Mouse (Mus musculus): ENCODE measurements around the gene Ispd. TPM values are rescaled to one million over a fixed set of nuclear protein-coding genes. Genes with fewer than 3 reads are reported as not detected.

The Ispd gene
- polyA plus RNA-seq, 1 experiment from 2014 or later = 16.7 TPM

GRCm38 (mm10) chr12:36436956-36437355 lies 55.7 kb downstream of the Ispd start:
- no peak for ATAC-seq (ENCODE audit: low FRiP score, low TSS enrichment)
- Histone ChIP-seq H3K4me1 (ENCODE audit: control insufficient read depth, insufficient read depth, low read length) (no peaks in the 10 kb centered on the region), H3K9ac (ENCODE audit: low read depth, low read length) (no peak overlapping the region), H3K4me3 (ENCODE audit: low read length) (no peak overlapping the region), H3K27ac (ENCODE audit: low read depth, low read length) (no peak overlapping the region), H3K27me3 (ENCODE audit: control insufficient read depth, insufficient read depth, low read length) (no peaks in the 10 kb centered on the region), H3K9me3 (ENCODE audit: control insufficient read depth, low read length) (no peaks in the 10 kb centered on the region), H3K4me2 (replicated peaks; ENCODE audit: low read depth, low read length) (no peak overlapping the region), H3K36me3 (ENCODE audit: control insufficient read depth, insufficient read depth, low read length) (no peaks in the 10 kb centered on the region)
- 74% methylated on average over 5 of the region's 5 CpGs for WGBS

GRCm38 (mm10) chr12:36439396-36439795 lies 58.1 kb downstream of the Ispd start:
- no peak overlapping the region for H3K4me3 ChIP-seq (ENCODE audit: low read length)
- no peak overlapping the region for H3K27ac ChIP-seq (ENCODE audit: low read depth, low read length)
- H3K4me2 ChIP-seq (replicated peaks; ENCODE audit: low read depth, low read length) = no peak overlapping the region
- no peaks in the 10 kb centered on the region for H3K36me3 ChIP-seq (ENCODE audit: control insufficient read depth, insufficient read depth, low read length)
- H3K9me3 ChIP-seq (ENCODE audit: control insufficient read depth, low read length) = no peaks in the 10 kb centered on the region
- no peaks in the 10 kb centered on the region for H3K4me1 ChIP-seq (ENCODE audit: control insufficient read depth, insufficient read depth, low read length)
- ATAC-seq (ENCODE audit: low FRiP score, low TSS enrichment) = no peak
- no peaks in the 10 kb centered on the region for H3K27me3 ChIP-seq (ENCODE audit: control insufficient read depth, insufficient read depth, low read length)
- WGBS = 77% methylated on average over 8 of the region's 8 CpGs
- no peak overlapping the region for H3K9ac ChIP-seq (ENCODE audit: low read depth, low read length)

- Histone ChIP-seq H3K36me3 (ENCODE audit: control insufficient read depth, insufficient read depth, low read length) (no peaks in the 10 kb centered on the region), H3K4me2 (replicated peaks; ENCODE audit: low read depth, low read length) (no peak overlapping the region), H3K9ac (ENCODE audit: low read depth, low read length) (no peak overlapping the region), H3K27ac (ENCODE audit: low read depth, low read length) (no peak overlapping the region), H3K9me3 (ENCODE audit: control insufficient read depth, low read length) (no peaks in the 10 kb centered on the region), H3K4me1 (ENCODE audit: control insufficient read depth, insufficient read depth, low read length) (no peaks in the 10 kb centered on the region), H3K27me3 (ENCODE audit: control insufficient read depth, insufficient read depth, low read length) (no peaks in the 10 kb centered on the region), H3K4me3 (ENCODE audit: low read length) (no peak overlapping the region)
- ATAC-seq (ENCODE audit: low FRiP score, low TSS enrichment) = no peak
- WGBS = 92% methylated on average over 3 of the region's 3 CpGs
Measured at GRCm38 (mm10) chr12:36456002-36456401, 74.8 kb downstream of the Ispd start.

- Histone ChIP-seq H3K27me3 (ENCODE audit: control insufficient read depth, insufficient read depth, low read length) (no peaks in the 10 kb centered on the region), H3K9me3 (ENCODE audit: control insufficient read depth, low read length) (no peaks in the 10 kb centered on the region), H3K36me3 (ENCODE audit: control insufficient read depth, insufficient read depth, low read length) (no peaks in the 10 kb centered on the region), H3K4me3 (ENCODE audit: low read length) (no peak overlapping the region), H3K4me1 (ENCODE audit: control insufficient read depth, insufficient read depth, low read length) (no peaks in the 10 kb centered on the region), H3K4me2 (replicated peaks; ENCODE audit: low read depth, low read length) (no peak overlapping the region), H3K9ac (ENCODE audit: low read depth, low read length) (no peak overlapping the region), H3K27ac (ENCODE audit: low read depth, low read length) (no peak overlapping the region)
- ATAC-seq (ENCODE audit: low FRiP score, low TSS enrichment) = no peak
- WGBS = 65% methylated on average over 2 of the region's 2 CpGs
Measured at GRCm38 (mm10) chr12:36457726-36458125, 76.5 kb downstream of the Ispd start.

GRCm38 (mm10) chr12:36468325-36469044 lies 87.2 kb downstream of the Ispd start:
- Histone ChIP-seq H3K9ac (ENCODE audit: low read depth, low read length) (no peak overlapping the region), H3K9me3 (ENCODE audit: control insufficient read depth, low read length) (no peaks in the 10 kb centered on the region), H3K4me2 (replicated peaks; ENCODE audit: low read depth, low read length) (no peak overlapping the region), H3K4me1 (ENCODE audit: control insufficient read depth, insufficient read depth, low read length) (no peaks in the 10 kb centered on the region), H3K4me3 (ENCODE audit: low read length) (no peak overlapping the region), H3K27me3 (ENCODE audit: control insufficient read depth, insufficient read depth, low read length) (no peaks in the 10 kb centered on the region), H3K36me3 (ENCODE audit: control insufficient read depth, insufficient read depth, low read length) (no peaks in the 10 kb centered on the region), H3K27ac (ENCODE audit: low read depth, low read length) (no peak overlapping the region)
- no peak for ATAC-seq (ENCODE audit: low FRiP score, low TSS enrichment)
- WGBS = 90% methylated on average over 6 of the region's 6 CpGs

GRCm38 (mm10) chr12:36471411-36471810 lies 90.2 kb downstream of the Ispd start:
- 83% methylated on average over 4 of the region's 4 CpGs for WGBS
- H3K9me3 ChIP-seq (ENCODE audit: control insufficient read depth, low read length) = no peaks in the 10 kb centered on the region
- peaks cover under 1% of the 10 kb centered on the region; the same call in 1 of the 2 replicates for H3K4me1 ChIP-seq (ENCODE audit: control insufficient read depth, insufficient read depth, low read length)
- no peak overlapping the region for H3K27ac ChIP-seq (ENCODE audit: low read depth, low read length)
- no peak overlapping the region for H3K4me3 ChIP-seq (ENCODE audit: low read length)
- ATAC-seq (ENCODE audit: low FRiP score, low TSS enrichment) = no peak
- H3K36me3 ChIP-seq (ENCODE audit: control insufficient read depth, insufficient read depth, low read length) = no peaks in the 10 kb centered on the region
- H3K9ac ChIP-seq (ENCODE audit: low read depth, low read length) = no peak overlapping the region
- H3K4me2 ChIP-seq (replicated peaks; ENCODE audit: low read depth, low read length) = no peak overlapping the region
- no peaks in the 10 kb centered on the region for H3K27me3 ChIP-seq (ENCODE audit: control insufficient read depth, insufficient read depth, low read length)

GRCm38 (mm10) chr12:36474171-36474570 lies 92.9 kb downstream of the Ispd start:
- Histone ChIP-seq H3K4me3 (ENCODE audit: low read length) (no peak overlapping the region), H3K9me3 (ENCODE audit: control insufficient read depth, low read length) (no peaks in the 10 kb centered on the region), H3K36me3 (ENCODE audit: control insufficient read depth, insufficient read depth, low read length) (no peaks in the 10 kb centered on the region), H3K9ac (ENCODE audit: low read depth, low read length) (no peak overlapping the region), H3K4me2 (replicated peaks; ENCODE audit: low read depth, low read length) (no peak overlapping the region), H3K27ac (ENCODE audit: low read depth, low read length) (no peak overlapping the region), H3K27me3 (ENCODE audit: control insufficient read depth, insufficient read depth, low read length) (no peaks in the 10 kb centered on the region), H3K4me1 (ENCODE audit: control insufficient read depth, insufficient read depth, low read length) (peaks cover 6% of the 10 kb centered on the region; the same call in 1 of the 2 replicates)
- WGBS = 96% methylated on average over 3 of the region's 3 CpGs
- ATAC-seq (ENCODE audit: low FRiP score, low TSS enrichment) = no peak

GRCm38 (mm10) chr12:36475269-36475668 lies 94.0 kb downstream of the Ispd start:
- Histone ChIP-seq H3K4me2 (replicated peaks; ENCODE audit: low read depth, low read length) (no peak overlapping the region), H3K9me3 (ENCODE audit: control insufficient read depth, low read length) (no peaks in the 10 kb centered on the region), H3K4me1 (ENCODE audit: control insufficient read depth, insufficient read depth, low read length) (peaks cover 6% of the 10 kb centered on the region; the same call in 1 of the 2 replicates), H3K4me3 (ENCODE audit: low read length) (no peak overlapping the region), H3K27me3 (ENCODE audit: control insufficient read depth, insufficient read depth, low read length) (no peaks in the 10 kb centered on the region), H3K36me3 (ENCODE audit: control insufficient read depth, insufficient read depth, low read length) (no peaks in the 10 kb centered on the region), H3K27ac (ENCODE audit: low read depth, low read length) (no peak overlapping the region), H3K9ac (ENCODE audit: low read depth, low read length) (no peak overlapping the region)
- WGBS = 45% methylated on average over 4 of the region's 4 CpGs
- no peak for ATAC-seq (ENCODE audit: low FRiP score, low TSS enrichment)

- no peak overlapping the region for H3K9ac ChIP-seq (ENCODE audit: low read depth, low read length)
- peaks cover 6% of the 10 kb centered on the region; the same call in 1 of the 2 replicates for H3K4me1 ChIP-seq (ENCODE audit: control insufficient read depth, insufficient read depth, low read length)
- no peak overlapping the region for H3K4me2 ChIP-seq (replicated peaks; ENCODE audit: low read depth, low read length)
- no peaks in the 10 kb centered on the region for H3K9me3 ChIP-seq (ENCODE audit: control insufficient read depth, low read length)
- H3K27ac ChIP-seq (ENCODE audit: low read depth, low read length) = no peak overlapping the region
- H3K4me3 ChIP-seq (ENCODE audit: low read length) = no peak overlapping the region
- WGBS = 26% methylated on average over 5 of the region's 5 CpGs
- H3K27me3 ChIP-seq (ENCODE audit: control insufficient read depth, insufficient read depth, low read length) = no peaks in the 10 kb centered on the region
- no peaks in the 10 kb centered on the region for H3K36me3 ChIP-seq (ENCODE audit: control insufficient read depth, insufficient read depth, low read length)
- ATAC-seq (ENCODE audit: low FRiP score, low TSS enrichment) = peak; percentile 81; the same call in 1 of the 2 replicates
Measured at GRCm38 (mm10) chr12:36476476-36476875, 95.2 kb downstream of the Ispd start.

All from kidney, embryonic 14.5 days (tissue).